In genomic region chr12:15731261-15731660, GRCm38 (mm10) we compare ENCODE assay signal across 9 mouse cellular contexts.
DNase-seq lines count a peak whose midpoint lies in the region; ATAC-seq and TF ChIP-seq lines count a peak whose summit lies in the region.
"Had no signal": no experiment of that assay in that cellular context is flagged by ENCODE, and none has a peak within 500 bp of the region (broad histone marks: within the 10 kb centered on the region; RNA-seq: fewer than 3 reads in every experiment).

No protein-coding gene starts in this region.

- peak; percentile 40; the same call in 1 of the 2 replicates for ATAC-seq in forebrain, postnatal 0 days

- WGBS in forebrain, postnatal 0 days = 28% methylated on average over 3 of the region's 3 CpGs
- 47% methylated on average over 3 of the region's 3 CpGs for WGBS in forebrain, embryonic 10.5 days
- WGBS in lung, adult 2 months = 50% methylated on average over 3 of the region's 3 CpGs
- whole genome bisulfite sequencing in thymus, adult 2 months = 85% methylated on average over 3 of the region's 3 CpGs

- H3K4me2 ChIP-seq in forebrain, postnatal 0 days (ENCODE audit: low read depth) = no peak overlapping the region

- H3K9ac ChIP-seq in forebrain, postnatal 0 days = no peak overlapping the region

- H3K9me3 ChIP-seq in forebrain, postnatal 0 days (ENCODE audit: low read length) = no peaks in the 10 kb centered on the region
- H3K9me3 ChIP-seq in forebrain, embryonic 10.5 days = no peaks in the 10 kb centered on the region

- no peak for TF ChIP-seq POLR2A in lung, adult 2 months (IDR thresholded peaks at IDR 0.05; ENCODE audit: borderline replicate concordance, extremely low read depth, low read depth, low read length)
- no peak for TF ChIP-seq POLR2A in thymus, adult 2 months (IDR thresholded peaks at IDR 0.05; ENCODE audit: control insufficient read depth, extremely low read depth, insufficient read depth, low read length, poor library complexity)

- intact Hi-C loops in heart, postnatal 10 days (cut with DNase I) = loop anchor here (5.0 kb wide), 1 partner anchor 66 kb away; no protein-coding TSS in a partner anchor

- DNase-seq in forebrain, postnatal 0 days = peak; percentile 40
- no peak for DNase-seq in forebrain, embryonic 10.5 days (ENCODE audit: extremely low spot score, low spot score)
- DNase-seq in lung, postnatal 10 days = peak; percentile 38
- no peak for DNase-seq in lung, adult 2 months
- DNase-seq in heart, postnatal 10 days = peak; percentile 70 to 71
- peak; percentile 93 for DNase-seq in retina, postnatal 1 day
- DNase-seq in thymus, adult 2 months = no peak
- no peak for DNase-seq in ovary, postnatal 36 days (ENCODE audit: low spot score)
- DNase-seq: liver had no signal

- no peaks in the 10 kb centered on the region for H3K27me3 ChIP-seq in forebrain, postnatal 0 days (ENCODE audit: insufficient read depth, low read length)
- H3K27me3 ChIP-seq in forebrain, embryonic 10.5 days (ENCODE audit: poor library complexity, severe bottlenecking) = no peaks in the 10 kb centered on the region
- no peaks in the 10 kb centered on the region for H3K27me3 ChIP-seq in thymus, adult 2 months (ENCODE audit: control insufficient read depth, insufficient read depth, low read length)

- H3K27ac ChIP-seq in forebrain, postnatal 0 days (ENCODE audit: low read depth, low read length) = no peak overlapping the region
- H3K27ac ChIP-seq in forebrain, embryonic 10.5 days = no peak overlapping the region
- no peak overlapping the region for H3K27ac ChIP-seq in thymus, adult 2 months (ENCODE audit: control insufficient read depth, insufficient read depth, low read length)

- no peaks in the 10 kb centered on the region for H3K4me1 ChIP-seq in forebrain, postnatal 0 days (ENCODE audit: insufficient read depth)
- H3K4me1 ChIP-seq in forebrain, embryonic 10.5 days = peaks cover 7% of the 10 kb centered on the region; the same call in 1 of the 2 replicates
- H3K4me1 ChIP-seq in lung, adult 2 months (ENCODE audit: control insufficient read depth, insufficient read depth, low read length) = no peaks in the 10 kb centered on the region; the same call in 1 of the 2 replicates
- H3K4me1 ChIP-seq in thymus, adult 2 months (replicated peaks; ENCODE audit: control insufficient read depth, insufficient read depth, low read length) = no peaks in the 10 kb centered on the region

- H3K36me3 ChIP-seq in forebrain, postnatal 0 days (ENCODE audit: insufficient read depth) = no peaks in the 10 kb centered on the region
- H3K36me3 ChIP-seq in forebrain, embryonic 10.5 days (replicated peaks) = no peaks in the 10 kb centered on the region
- no peaks in the 10 kb centered on the region for H3K36me3 ChIP-seq in thymus, adult 2 months (ENCODE audit: control insufficient read depth, insufficient read depth, low read length)

- H3K4me3 ChIP-seq in forebrain, postnatal 0 days (ENCODE audit: low read depth, low read length) = no peak overlapping the region
- H3K4me3 ChIP-seq in forebrain, embryonic 10.5 days = no peak overlapping the region
- no peak overlapping the region for H3K4me3 ChIP-seq in lung, adult 2 months (replicated peaks; ENCODE audit: extremely low read depth, low read depth, low read length)
- no peak overlapping the region for H3K4me3 ChIP-seq in thymus, adult 2 months (ENCODE audit: control insufficient read depth, insufficient read depth, low read length)

- TF ChIP-seq CTCF in forebrain, postnatal 0 days (IDR thresholded peaks at IDR 0.05; ENCODE audit: low read depth) = no peak
- no peak for TF ChIP-seq CTCF in lung, adult 2 months (IDR thresholded peaks at IDR 0.05; ENCODE audit: insufficient read depth, low read length)
- TF ChIP-seq CTCF in thymus, adult 2 months (IDR thresholded peaks at IDR 0.05; ENCODE audit: borderline replicate concordance, control insufficient read depth, extremely low read depth, insufficient read depth, low read length, poor library complexity) = no peak

Comparison
In these comparisons a context has a peak if more than half of its experiments do, and no peak if none do; other contexts are left out.
1. DNase-seq: peak in forebrain, postnatal 0 days (single experiment), lung, postnatal 10 days (single experiment), heart, postnatal 10 days (2 of 2) and retina, postnatal 1 day (single experiment); none in forebrain, embryonic 10.5 days (single experiment), lung, adult 2 months (single experiment), thymus, adult 2 months (single experiment) and ovary, postnatal 36 days (single experiment).